Mouse (Mus musculus) v-Abl transformed pro-B cells (cell line): ENCODE data around the gene Aimp2.

Experiments used
- in situ Hi-C, 2 experiments: fragments of 400-800 bp; cut with MboI; formaldehyde crosslinking; loops; one replicate each; pipeline ENCODE4 v1.15.1; 2025; ENCODE audit not compliant: unreplicated experiment in 2 of 2

Aimp2 gene

GRCm38 (mm10) chr5:143903813-143904212 is 5.8 kb downstream of the Aimp2 start:
- in situ Hi-C loops = no loop called here

DNA sequence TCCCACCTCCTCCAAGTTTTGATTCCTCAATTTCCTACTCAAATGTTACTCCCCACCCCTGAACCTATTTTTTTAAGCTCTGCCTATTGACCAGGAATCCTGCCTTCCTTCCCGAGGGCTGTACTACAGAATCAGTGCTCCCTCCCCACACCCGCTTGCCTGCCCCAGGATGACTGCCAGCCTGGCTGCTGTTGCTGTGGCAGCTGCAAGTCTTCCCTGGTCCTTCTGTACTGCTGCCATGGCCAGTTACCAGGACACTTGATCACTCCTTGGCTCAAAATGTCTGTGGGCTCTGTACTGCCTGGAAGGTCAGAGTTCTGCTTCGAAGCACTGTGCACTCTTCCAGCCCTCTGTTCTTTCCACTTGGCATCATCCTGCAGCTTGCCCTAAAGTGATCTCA is 7.5 kb downstream of the Aimp2 start:
- in situ Hi-C loops = no loop called here

GRCm38 (mm10) chr5:143897635-143898330 is 11.9 kb downstream of the Aimp2 start, which contains the start of gene Ankrd61:
Gene Ankrd61 (minus strand): TSS chr5:143897685.
- in situ Hi-C loops = no loop called here

DNA sequence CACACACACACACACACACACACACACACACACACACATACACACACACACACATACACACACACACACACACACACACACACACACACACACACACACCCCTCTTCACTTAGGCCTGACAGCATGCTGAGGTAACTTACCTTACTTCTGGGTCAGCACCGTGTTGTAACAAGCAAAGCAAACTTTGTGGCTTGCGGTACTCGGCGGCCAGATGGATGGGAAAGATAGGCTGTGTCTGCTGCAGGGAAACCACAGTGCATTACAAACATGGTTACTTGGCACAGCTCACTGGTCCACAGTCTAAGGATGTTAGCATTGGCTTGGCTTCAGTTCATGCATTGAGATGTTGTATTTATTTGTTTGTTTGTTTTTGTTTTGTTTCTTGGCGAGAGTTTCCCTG is 16.3 kb downstream of the Aimp2 start:
- in situ Hi-C loops = no loop called here

DNA sequence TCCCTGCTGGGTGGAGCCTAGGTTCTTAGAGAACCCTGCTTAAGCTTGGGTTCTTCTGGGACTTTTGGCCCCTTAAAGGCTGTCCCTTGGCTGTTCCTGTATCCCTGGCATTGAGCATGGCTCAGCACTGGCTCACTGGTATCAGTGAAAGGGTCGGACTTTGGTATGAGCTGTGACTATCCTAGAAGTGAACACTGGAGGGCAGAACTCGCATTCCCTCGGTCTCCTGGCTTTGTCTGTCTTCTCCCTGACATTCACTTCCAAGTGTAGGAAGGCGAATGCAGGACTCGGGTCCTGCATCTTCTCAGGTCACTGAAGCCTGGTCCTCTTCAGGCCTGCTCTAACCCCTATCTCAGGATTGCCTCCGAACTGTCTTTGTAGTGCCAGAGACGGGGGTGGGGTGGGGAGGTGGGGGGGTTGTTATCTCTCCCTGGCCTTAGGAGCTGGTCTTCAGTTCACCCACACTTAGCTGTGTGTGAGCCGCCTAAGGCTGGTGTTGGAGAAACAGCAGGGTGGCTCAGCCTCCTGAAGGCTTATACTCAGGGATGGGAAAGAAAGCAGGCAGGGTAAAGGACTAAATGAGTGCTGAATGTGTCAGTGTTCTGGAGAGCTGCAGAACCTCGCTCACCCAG is 17.3 kb downstream of the Aimp2 start:
- in situ Hi-C loops = no loop called here

- in situ Hi-C loops = no loop called here
Measured at GRCm38 (mm10) chr5:143890741-143891140, 18.9 kb downstream of the Aimp2 start.

DNA sequence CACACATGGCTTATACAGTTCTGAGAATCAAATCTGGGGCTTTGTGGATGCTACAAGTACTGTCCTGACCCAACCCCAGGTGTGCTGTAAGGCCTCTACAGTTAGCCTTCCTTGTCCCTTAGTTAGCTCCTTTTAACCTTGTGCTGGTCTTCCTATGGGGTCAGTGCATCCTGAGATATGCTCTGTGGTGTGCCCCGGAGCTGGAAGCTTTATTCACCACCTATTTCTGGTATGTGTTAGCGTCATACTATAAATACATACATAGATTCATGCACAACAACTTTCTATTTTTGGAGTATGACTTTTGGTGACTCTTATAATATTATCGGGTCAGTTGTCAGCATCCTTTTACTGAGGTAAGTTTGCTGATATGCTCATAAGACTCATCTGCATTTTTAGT is 24.4 kb downstream of the Aimp2 start:
- in situ Hi-C loops = no loop called here

- in situ Hi-C loops = no loop called here
Measured at GRCm38 (mm10) chr5:143874571-143874970, 35.1 kb downstream of the Aimp2 start.

DNA sequence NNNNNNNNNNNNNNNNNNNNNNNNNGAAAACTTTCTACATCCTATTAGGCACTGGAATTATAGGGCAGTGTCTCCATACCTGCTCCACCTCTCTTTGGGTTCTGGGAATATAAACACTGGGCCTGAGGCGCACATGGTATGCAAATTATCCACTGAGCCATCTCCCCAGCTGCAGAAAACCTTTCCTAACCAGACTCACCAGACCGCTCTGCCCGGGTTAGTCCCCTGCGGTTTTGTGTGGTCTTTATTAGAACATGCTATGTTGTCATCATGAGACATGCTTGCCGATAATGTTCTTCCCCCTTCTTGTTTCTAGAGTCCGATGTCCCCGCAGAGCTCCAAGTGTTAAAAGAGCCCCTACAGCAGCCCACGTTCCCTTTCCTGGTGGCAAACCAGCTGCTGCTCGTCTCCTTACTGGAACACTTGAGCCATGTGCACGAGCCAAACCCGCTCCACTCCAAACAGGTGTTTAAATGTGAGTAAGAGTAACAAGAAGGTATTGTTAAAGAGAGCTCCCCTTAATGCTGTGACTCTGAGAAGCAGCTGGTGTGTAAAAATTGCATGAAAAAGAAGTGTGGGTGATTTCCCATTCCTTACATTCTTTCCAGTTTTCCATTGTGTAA is 38.0 kb downstream of the Aimp2 start:
- in situ Hi-C loops = no loop called here
